Mouse (Mus musculus): ENCODE measurements around the gene St3gal5. TPM values are rescaled to one million over a fixed set of nuclear protein-coding genes. Genes with fewer than 3 reads are reported as not detected.
"Not testable (repeated sequence)": the region's sequence is repeated elsewhere in the genome, so short reads cannot be mapped to it uniquely, and the experiment has no call there.

St3gal5 gene
- 33.8 and 41.8 TPM in 2 replicates for total RNA-seq (2017)

GRCm38 (mm10) chr6:72097181-72097995, at the start of gene St3gal5:
Gene St3gal5, plus strand, starts transcription at chr6:72097592.
- peak; percentile 85 for ATAC-seq (replicated peaks; ENCODE audit: low read depth, poor library complexity, severe bottlenecking)

- no peak for ATAC-seq (replicated peaks; ENCODE audit: low read depth, poor library complexity, severe bottlenecking)
These were observed 48.7 kb upstream of the St3gal5 start for GRCm38 (mm10) chr6:72048643-72049042.

GRCm38 (mm10) chr6:72049941-72050340, 47.5 kb upstream of the St3gal5 start:
- ATAC-seq (replicated peaks; ENCODE audit: low read depth, poor library complexity, severe bottlenecking): no peak

GRCm38 (mm10) chr6:72050827-72051226, 46.6 kb upstream of the St3gal5 start:
- no peak for ATAC-seq (replicated peaks; ENCODE audit: low read depth, poor library complexity, severe bottlenecking)

- ATAC-seq (replicated peaks; ENCODE audit: low read depth, poor library complexity, severe bottlenecking): peak; percentile 57
These were observed 46.1 kb upstream of the St3gal5 start for GRCm38 (mm10) chr6:72051247-72051646.

GRCm38 (mm10) chr6:72051757-72052156, 45.6 kb upstream of the St3gal5 start:
- ATAC-seq (replicated peaks; ENCODE audit: low read depth, poor library complexity, severe bottlenecking): peak; percentile 67

GRCm38 (mm10) chr6:72056548-72056947, 40.8 kb upstream of the St3gal5 start:
- no peak for ATAC-seq (replicated peaks; ENCODE audit: low read depth, poor library complexity, severe bottlenecking)

GRCm38 (mm10) chr6:72058398-72058889, 38.9 kb upstream of the St3gal5 start:
- no peak for ATAC-seq (replicated peaks; ENCODE audit: low read depth, poor library complexity, severe bottlenecking)

- not testable (repeated sequence) for ATAC-seq (replicated peaks; ENCODE audit: low read depth, poor library complexity, severe bottlenecking)
These were observed 36.7 kb upstream of the St3gal5 start for GRCm38 (mm10) chr6:72060677-72061076.

- no peak for ATAC-seq (replicated peaks; ENCODE audit: low read depth, poor library complexity, severe bottlenecking)
These were observed 33.7 kb upstream of the St3gal5 start for GRCm38 (mm10) chr6:72063718-72064117.

- no peak for ATAC-seq (replicated peaks; ENCODE audit: low read depth, poor library complexity, severe bottlenecking)
These were observed 31.4 kb upstream of the St3gal5 start for GRCm38 (mm10) chr6:72065988-72066387.

GRCm38 (mm10) chr6:72068436-72068835, 29.0 kb upstream of the St3gal5 start:
- no peak for ATAC-seq (replicated peaks; ENCODE audit: low read depth, poor library complexity, severe bottlenecking)

- ATAC-seq (replicated peaks; ENCODE audit: low read depth, poor library complexity, severe bottlenecking): no peak
These were observed 26.0 kb upstream of the St3gal5 start for GRCm38 (mm10) chr6:72071281-72071870.

GRCm38 (mm10) chr6:72073781-72074180, 23.6 kb upstream of the St3gal5 start:
- no peak for ATAC-seq (replicated peaks; ENCODE audit: low read depth, poor library complexity, severe bottlenecking)

GRCm38 (mm10) chr6:72076512-72076911, 20.9 kb upstream of the St3gal5 start:
- no peak for ATAC-seq (replicated peaks; ENCODE audit: low read depth, poor library complexity, severe bottlenecking)

- no peak for ATAC-seq (replicated peaks; ENCODE audit: low read depth, poor library complexity, severe bottlenecking)
These were observed 19.2 kb upstream of the St3gal5 start for GRCm38 (mm10) chr6:72078178-72078577.

- ATAC-seq (replicated peaks; ENCODE audit: low read depth, poor library complexity, severe bottlenecking): no peak
These were observed 15.9 kb upstream of the St3gal5 start for GRCm38 (mm10) chr6:72081318-72082024.

GRCm38 (mm10) chr6:72087402-72087801, 10.0 kb upstream of the St3gal5 start:
- ATAC-seq (replicated peaks; ENCODE audit: low read depth, poor library complexity, severe bottlenecking): peak; percentile 39; the same call in 1 of the 2 replicates

GRCm38 (mm10) chr6:72089865-72090264, 7.5 kb upstream of the St3gal5 start:
- no peak for ATAC-seq (replicated peaks; ENCODE audit: low read depth, poor library complexity, severe bottlenecking)

- ATAC-seq (replicated peaks; ENCODE audit: low read depth, poor library complexity, severe bottlenecking): no peak
These were observed 6.4 kb upstream of the St3gal5 start for GRCm38 (mm10) chr6:72091007-72091406.

GRCm38 (mm10) chr6:72093121-72093520, 4.3 kb upstream of the St3gal5 start:
- ATAC-seq (replicated peaks; ENCODE audit: low read depth, poor library complexity, severe bottlenecking): no peak

All from common myeloid progenitor, adult 5-6 weeks (primary cell).